Mouse (Mus musculus) spleen, postnatal 36 days (tissue): ENCODE results near the gene Gm11077.

Source experiments
- DNase-seq, 2 experiments: peaks; one replicate each; pipeline ENCODE4 v3.0.0; 2022; ENCODE audit warnings: low spot score in 2 of 2, mixed read lengths in 1 of 2

Gene Gm11077

GRCm38 (mm10) chr6:140729272-140729671 lies at the start of gene Gm11077:
Gene Gm11077, plus strand, starts transcription at chr6:140729284.
- no peak for DNase-seq

DNA sequence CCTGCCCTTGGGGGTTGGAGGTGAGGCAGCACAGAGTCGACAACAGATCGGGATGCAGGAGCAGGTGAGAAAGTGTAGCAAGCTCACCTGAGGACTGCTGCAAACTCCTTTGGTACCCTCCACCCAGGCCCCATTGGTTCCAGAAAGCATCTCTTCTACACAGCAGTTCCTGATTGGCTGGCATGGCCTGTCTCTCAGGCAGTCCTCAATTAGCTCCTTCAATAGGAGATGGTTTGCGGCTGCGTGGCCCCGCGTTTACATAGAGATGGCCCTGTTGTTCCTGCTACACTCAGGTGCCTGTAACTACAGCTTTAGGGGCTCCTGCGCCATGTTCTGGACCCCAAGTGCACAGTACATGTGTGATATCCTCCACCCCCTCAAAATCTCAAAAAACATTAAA lies 48.4 kb upstream of the Gm11077 start:
- no peak for DNase-seq

DNA sequence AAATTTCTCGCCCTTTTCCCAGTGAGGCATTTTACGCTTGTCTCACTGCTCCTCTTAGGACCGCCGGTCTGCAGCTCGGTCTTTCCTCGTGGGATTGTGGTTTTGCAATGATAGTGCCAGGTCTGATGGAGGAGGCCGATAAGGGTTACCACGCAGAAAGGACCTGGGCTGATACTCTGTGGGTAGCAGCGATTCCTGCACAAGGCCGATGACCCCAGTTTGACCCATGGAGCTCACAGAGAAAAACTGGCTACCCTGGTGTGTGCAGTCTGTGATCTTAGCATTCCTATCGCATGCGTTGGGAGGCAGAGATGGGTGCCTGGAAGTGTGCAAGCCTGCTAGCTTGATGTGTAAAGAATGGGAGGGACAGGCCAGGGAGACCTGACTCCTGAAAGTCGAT lies 46.3 kb upstream of the Gm11077 start:
- no peak for DNase-seq

DNA sequence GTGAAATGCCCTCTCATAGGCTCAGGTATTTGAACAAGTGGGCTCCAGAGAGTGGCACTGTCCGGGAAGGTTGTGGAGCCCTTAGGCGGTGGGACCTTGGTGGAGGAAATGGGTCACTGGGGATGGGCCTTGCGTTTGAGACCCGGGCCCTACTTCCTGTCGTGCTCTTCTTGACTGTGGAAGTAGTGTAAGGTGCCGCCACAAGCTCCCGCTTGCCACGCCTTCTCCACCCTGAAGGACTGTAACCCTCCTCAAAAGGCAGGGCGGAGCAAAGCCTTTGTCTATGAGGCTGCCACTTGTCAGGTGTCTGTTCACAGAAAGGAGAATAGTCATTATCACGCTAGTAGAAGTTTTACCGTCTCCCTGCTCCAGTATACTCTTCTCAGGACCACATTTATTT lies 44.7 kb upstream of the Gm11077 start:
- DNase-seq, result peak in 1 of 2 experiments; percentile 6

- no peak for DNase-seq
Measured at GRCm38 (mm10) chr6:140689617-140690404, 39.3 kb upstream of the Gm11077 start.

- no peak for DNase-seq
Measured at GRCm38 (mm10) chr6:140692160-140692559, 36.9 kb upstream of the Gm11077 start.

DNA sequence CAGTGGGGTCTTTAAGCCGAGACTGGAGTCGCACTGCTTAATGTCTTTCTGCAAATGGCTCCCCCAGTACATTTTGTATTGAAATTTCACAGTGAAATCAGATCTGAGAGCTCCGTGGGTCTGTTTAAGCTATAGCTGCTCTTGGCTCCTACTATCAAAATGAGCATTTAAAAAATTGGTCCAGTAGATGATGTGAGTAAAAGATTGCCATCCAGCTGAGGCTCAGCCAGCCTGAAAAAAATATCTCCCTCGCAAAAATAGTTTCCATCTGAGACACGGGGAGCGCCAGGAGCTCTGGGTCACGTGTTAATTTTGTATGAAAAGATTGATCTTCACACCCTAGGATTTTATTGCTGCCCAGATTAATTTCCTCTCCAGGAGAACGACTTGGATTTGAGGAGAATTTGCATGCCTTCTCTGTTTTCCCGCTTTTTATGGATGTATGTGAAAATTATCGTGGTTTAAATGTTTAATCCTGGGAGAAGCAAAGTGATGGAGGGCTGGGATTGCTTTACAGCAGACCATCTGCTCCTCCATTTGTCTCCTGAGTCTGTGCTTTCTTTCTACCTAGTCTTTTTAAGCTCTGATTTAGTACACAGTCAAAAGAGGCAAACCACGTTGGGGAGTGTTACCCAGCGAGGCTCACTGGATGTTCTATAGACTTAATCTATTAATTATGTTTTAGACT lies 32.7 kb upstream of the Gm11077 start:
- no peak for DNase-seq

GRCm38 (mm10) chr6:140697994-140698393 lies 31.1 kb upstream of the Gm11077 start:
- DNase-seq, result no peak

- DNase-seq, result no peak
Measured at GRCm38 (mm10) chr6:140698596-140698995, 30.5 kb upstream of the Gm11077 start.

- no peak for DNase-seq
Measured at GRCm38 (mm10) chr6:140701259-140701658, 27.8 kb upstream of the Gm11077 start.

GRCm38 (mm10) chr6:140705132-140705531 lies 24.0 kb upstream of the Gm11077 start:
- no peak for DNase-seq

GRCm38 (mm10) chr6:140706056-140706455 lies 23.0 kb upstream of the Gm11077 start:
- DNase-seq, result no peak

DNA sequence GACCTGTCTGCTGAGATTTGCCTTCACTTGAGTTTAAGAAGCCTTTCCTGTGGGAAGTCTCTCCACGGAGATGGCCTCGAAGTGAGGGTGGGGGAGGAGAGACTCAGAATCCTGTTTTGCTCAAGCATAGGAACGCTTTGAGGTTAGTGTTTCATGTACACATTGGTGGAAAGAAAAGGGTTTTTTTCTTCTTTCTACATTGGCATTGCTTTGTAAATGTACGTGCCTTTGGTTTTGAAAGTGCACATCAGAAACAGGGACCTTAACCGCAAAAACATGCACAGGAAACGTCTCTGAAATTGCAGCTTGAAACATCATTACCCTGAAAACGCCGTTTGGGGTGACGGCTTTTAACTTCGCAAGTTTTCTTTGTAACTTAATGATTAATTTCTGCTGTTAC lies 21.0 kb upstream of the Gm11077 start:
- peak; percentile 11 to 22 for DNase-seq

DNA sequence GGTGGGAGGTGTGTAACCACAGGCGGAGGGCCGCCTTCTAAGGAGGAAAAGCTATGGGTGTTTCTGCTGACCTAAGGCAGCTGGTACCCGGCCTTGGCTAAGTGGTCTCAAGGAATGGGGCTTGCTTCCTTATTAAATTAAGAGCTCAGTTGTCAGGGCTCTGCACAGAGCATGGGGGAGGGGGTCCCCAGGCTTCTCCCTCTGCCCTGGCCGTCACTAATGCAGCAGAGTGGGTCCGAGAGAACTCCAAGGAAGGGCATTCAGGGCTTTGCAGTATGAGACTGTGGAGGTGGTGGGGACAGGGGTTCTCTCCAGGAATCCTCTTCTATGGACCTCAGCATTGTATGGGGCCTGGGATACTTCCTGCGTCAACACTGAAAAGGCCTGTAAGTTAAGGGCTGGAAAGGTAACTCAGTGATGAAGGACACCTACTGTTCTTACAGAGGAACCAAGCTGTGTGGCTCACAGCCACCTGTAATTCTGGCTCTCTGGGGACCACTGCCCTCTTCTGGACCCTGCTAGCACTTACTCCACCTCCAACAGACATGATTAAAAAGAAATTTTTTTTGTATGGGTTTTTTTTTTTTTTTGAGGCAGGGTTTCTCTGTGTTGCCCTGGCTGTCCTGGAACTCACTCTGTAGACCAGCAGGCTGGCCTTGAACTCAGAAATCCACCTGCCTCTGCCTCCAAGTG lies 19.5 kb upstream of the Gm11077 start:
- no peak for DNase-seq

DNA sequence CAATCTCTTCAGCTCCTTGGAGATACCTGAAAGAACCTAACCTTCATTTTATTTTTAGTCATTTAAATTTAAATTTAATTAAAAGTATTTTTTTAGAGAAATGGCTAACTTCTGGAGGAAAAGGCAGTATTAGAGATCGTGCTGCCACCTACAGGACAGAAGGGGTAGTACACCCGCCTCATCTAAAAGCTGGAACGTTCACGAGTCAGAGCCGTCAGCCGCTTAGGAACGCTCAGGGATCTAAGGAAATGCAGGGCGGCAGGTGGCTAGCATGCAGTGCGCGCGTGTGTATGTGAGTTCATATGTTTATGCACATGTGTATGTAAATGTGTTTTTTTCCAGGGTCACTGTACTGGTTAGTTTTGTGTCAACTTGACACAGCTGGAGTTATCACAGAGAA lies 16.3 kb upstream of the Gm11077 start:
- peak in 1 of 2 experiments; percentile 18 for DNase-seq

- DNase-seq, result peak; percentile 31 to 46
Measured at GRCm38 (mm10) chr6:140714905-140715365, 14.1 kb upstream of the Gm11077 start.

DNA sequence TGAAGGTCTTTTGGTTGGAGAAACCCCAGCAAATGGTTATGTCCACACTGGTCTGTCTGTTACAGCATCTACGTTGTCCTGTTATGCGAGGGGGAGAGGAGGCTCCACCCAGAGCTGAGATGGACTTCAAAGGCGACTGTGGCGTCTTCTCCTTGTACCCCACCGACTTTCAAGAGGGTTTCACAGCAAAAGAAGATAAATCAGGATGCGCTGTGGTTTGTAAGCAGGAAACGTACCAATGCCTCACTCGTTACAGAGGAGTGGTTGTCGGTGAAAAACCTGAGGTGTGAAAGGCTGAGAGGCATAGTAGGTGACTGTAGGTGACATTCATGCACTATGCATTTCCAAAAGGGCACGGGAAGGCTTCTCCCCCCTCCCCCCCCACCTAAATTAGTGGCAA lies 7.0 kb upstream of the Gm11077 start:
- peak in 1 of 2 experiments; percentile 8 for DNase-seq

- DNase-seq, result no peak
Measured at GRCm38 (mm10) chr6:140730669-140731401, 1.8 kb downstream of the Gm11077 start.

- no peak for DNase-seq
Measured at GRCm38 (mm10) chr6:140731402-140731730, 2.3 kb downstream of the Gm11077 start.

DNA sequence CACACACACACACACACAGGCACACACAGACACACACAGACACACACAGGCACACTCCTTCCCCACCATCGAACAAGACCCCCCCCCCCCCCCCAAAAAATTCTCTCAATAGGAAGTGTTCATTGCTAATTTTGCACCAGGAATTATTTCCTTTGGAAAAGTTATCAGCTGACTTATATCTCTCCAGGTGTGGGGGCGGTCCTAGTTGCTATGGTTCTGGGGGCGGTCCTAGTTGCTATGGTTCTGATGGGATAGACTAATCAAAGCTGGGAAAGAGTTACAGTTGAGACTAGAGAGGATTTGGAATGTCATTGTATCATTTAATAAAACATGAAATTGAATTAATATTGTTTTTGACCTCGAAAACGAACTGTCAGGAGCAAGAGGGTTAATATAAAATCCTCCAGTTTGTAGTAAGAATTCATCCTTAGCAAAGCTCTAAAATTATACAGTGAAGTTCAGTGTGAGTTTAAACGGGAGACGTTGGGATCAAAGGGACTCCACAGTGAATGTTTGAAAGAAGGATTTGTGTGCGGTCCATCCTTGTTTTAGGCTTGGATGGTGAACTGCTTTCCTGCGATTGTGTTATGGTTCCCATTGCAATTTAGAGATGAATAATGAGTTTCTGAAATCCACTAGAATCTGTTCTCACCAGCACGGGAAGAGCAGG lies 4.0 kb downstream of the Gm11077 start:
- DNase-seq, result no peak

- DNase-seq, result no peak
Measured at GRCm38 (mm10) chr6:140733641-140733986, 4.5 kb downstream of the Gm11077 start.
